Mouse (Mus musculus) ovary, postnatal 14 days (tissue): ENCODE measurements at regions not wholly inside any gene's neighbourhood (a gene's known extent, or its start where the extent isn't known, plus 50 kb on each side); places are given as distances from the start of the nearest gene placed in this dataset.
A peak's percentile ranks its signal among the peaks of the same experiment; 100 is the strongest.

Experiments used
- DNase-seq: peaks from one replicate; pipeline ENCODE4 v3.0.0; 2022; ENCODE audit warnings: low spot score

DNA sequence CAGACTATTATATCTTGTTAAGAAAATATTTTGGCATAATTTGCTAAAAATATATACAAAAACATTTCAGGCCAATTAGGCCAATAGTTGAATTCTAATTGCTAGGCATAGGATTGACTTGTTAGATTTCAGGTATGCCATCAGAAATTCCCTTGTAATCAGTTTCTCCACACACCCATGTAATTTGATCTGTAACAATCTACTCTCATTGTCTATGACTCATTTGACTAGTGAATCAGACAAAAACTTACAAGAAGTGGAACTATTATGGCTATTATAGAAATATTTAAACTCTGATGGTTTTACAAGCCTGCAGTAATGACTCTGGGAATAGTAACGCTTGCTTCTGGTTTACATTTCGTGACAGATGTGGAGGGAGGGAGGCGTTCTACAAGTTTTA, 338.9 kb upstream of the Ptbp2 start:
- DNase-seq, result no peak

- no peak for DNase-seq
Measured at GRCm38 (mm10) chr3:120083171-120083932, 299.1 kb upstream of the Ptbp2 start.

- no peak for DNase-seq
Measured at GRCm38 (mm10) chr3:120073528-120073927, 289.3 kb upstream of the Ptbp2 start.

DNA sequence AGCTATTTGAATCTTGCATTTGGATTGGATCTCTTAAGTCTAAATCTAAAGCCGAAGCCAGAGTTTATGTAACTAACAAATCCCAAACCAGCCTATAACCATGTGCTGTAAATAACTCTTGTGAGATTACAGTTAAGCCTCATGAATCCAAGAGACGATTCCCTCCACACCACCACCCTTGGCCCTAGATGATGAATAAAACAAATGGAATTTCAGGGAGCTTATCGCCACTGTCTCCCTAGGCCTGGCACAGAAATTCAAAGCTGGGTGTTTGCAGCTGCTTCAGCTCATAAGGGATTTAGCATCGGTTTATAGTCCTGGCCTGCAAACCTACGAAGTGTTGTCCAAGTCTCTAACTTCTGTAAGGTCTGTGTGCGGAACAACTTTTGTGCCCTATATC, 281.4 kb upstream of the Ptbp2 start:
- DNase-seq, result no peak

DNA sequence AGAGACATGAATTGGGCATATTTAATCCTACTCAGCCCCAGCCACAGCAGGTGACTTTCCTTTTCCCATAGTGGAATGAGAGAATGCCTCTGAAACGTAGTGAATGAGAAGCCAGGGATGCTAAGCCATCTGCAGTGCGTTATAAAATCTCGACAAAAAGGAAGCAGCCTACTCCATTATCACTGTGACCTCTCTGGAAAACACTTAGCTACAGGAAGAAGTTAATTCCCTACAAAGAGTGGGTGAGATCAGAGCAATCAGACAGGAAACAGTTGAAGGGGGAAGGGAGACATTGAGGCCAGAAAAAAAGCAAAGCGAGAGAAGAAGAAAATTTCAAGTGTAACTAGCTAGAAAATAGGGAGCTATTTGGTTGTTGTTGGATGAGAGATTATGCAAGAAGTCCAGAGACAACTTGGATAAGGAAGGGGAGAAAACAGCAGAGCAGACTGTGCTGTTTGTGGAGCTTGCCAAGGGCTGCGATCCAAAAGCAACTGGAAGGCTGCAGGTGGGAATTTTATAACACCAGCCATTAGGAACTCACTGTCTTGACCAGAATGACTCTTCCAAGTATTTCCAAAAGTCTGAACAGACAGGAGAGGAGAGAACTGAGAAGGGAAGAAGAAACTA, 280.7 kb upstream of the Ptbp2 start:
- no peak for DNase-seq

DNA sequence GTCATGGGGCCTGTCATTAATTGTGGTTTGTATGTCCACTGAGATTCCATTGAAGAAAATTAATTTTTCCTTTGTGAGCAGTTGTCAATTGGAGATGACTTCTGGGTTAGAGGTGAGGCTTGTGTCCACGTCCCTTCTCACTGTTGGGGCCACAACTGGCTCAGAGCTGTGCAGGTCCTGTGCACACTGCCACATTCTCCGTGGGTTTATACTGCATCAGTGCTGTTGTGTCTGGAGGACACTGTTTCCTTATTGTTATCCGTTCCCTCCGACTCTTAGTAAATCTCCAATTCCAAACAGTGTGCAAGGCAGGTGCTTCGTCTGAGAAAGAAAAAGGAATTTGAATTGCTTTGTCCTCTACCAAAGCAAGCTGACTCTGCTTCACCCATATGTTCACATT, 278.0 kb upstream of the Ptbp2 start:
- DNase-seq, result no peak

GRCm38 (mm10) chr3:120059959-120060358, 275.7 kb upstream of the Ptbp2 start:
- no peak for DNase-seq

DNA sequence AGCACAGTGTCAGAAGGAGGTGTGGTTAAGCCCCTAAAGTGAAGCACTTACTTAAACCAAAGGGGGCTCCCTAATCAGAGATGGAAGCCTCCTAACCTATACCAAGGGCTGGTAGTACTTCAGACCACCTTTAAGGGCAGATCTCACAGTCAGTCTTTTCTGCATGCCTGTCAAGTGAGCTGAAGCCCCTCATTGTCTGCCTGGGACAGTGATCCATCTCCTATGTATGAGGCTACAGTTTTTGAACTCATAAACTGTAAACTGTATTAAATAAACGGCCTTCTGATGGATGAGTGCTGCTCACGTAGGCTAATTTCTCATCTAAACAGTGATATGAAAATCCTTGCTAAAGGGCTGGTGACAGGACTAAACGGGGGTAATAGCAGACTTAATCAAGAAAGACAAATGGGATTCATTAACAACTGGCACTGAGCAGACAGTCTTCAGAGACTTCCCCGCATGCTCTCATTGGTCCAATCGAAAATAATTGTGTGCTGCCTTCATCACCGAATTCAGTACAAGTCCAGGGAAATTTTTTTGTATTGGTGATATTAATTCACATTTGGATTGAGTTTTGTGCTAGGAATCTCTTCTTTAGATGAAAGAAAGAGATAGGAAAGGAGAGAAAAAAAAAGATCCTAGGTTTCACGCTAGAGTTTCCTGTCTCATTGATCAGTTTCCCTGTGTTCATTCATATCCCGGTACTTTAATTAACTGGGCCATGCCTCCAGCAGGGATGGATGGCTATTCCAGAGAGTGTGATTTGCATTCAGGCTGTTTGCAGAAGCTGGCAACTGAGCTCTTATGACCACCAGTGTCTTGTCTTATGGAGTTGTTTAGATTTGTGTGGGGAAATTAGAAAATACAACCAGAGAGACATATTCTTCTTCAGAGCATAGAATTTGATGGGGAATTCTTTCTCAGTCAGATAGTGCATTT, 271.2 kb upstream of the Ptbp2 start:
- no peak for DNase-seq

- no peak for DNase-seq
Measured at GRCm38 (mm10) chr3:120047238-120047637, 263.0 kb upstream of the Ptbp2 start.

DNA sequence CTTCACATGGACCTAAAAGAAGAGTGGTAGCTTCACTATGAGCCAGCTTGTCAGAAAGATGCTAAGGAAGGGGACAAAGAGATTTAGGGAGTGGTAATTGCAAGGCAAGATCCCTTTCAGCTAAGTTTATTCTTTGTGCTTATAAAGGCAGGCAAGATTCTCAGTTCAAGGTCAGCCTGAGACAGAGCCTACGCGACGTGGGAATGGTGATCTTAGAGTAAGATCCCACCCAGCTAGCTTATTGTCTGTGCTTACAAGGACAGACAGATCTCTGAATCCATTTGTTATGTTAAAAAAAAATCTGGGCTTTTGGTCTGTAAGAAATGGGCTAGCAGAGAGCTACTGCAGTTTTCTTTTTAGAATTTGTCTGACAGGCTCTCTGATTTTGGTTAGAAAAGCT, 253.3 kb upstream of the Ptbp2 start:
- DNase-seq, result no peak

DNA sequence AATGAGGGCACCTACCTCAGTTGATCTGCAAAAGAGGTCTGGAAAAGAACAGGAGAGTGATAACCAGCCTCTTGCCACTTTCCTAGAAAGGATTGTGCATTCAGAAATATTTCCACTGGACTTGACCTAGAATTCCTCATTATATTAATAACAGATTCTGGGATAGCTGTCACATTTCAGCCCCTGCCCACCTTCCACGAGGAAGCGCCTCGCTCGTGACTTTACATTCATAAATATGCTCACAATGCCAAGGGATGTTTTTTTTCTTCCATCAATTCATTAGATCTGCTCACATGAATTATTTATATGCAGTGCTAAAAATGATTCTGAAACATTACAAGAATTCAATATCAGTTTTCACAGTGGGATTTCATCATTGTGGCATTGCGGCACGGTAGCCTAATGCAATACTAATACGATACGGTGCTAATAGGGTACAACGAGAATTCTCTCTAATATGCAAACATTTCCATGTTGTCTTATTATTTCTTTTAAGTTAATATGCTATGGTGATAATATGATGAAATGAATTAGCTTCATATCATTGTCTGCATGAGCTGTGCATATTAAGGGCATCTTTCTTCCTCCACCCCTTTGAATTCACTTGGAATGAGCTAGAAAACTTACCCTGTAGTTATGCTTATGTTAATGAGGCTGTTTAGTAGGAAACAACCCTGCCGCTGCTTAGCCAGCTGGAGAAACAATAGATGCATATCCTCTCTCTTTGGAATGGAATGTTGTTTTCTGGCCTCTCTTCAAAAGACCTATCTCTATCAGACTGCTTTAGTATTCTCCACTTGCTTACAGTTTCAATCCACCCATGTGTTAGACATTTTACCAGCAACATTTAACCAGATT, 235.8 kb upstream of the Ptbp2 start:
- DNase-seq, result no peak

DNA sequence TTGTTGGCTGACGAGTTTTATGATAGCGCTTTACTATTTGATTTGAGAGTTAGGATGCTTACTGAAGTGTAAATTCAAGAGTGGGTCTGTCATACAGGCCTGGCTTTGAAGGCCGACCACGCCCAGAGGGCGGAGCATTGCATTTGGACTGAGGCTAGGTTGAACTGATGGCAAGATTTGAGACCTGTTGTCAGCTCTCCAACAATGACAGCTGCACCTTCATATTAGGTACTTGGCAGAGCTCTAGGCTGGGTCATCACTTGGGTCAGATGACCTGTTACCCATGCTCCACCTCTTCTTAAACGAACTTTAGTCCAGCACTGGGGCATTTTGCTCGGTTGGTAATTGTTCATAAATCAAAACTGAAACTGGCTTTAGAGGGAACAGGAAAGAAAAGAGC, 231.1 kb upstream of the Ptbp2 start:
- DNase-seq, result no peak

- DNase-seq, result no peak
Measured at GRCm38 (mm10) chr3:120011861-120012260, 227.6 kb upstream of the Ptbp2 start.

DNA sequence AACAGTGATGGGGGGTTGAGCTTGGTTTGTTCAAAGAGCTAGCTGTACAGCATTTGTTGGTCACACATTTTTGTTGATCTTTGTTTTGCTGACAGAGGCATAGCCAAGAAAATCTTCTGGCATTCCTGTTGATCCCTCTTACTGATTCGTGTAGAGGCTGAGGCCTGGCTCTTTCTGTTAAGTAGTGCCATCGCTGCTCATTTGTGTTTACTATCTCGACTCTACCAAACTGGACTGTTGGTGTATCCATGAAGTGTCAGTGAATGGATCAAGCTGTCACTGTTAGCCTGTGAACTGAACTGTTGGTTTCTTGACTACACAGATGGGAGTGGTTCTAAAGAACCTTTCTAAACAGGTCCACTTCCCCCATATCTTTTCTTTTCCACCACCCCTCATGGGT, 223.8 kb upstream of the Ptbp2 start:
- no peak for DNase-seq

- no peak for DNase-seq
Measured at GRCm38 (mm10) chr3:120004588-120004987, 220.3 kb upstream of the Ptbp2 start.

- DNase-seq, result no peak
Measured at GRCm38 (mm10) chr3:120000281-120000680, 216.0 kb upstream of the Ptbp2 start.

- DNase-seq, result no peak
Measured at GRCm38 (mm10) chr3:119996258-119996988, 212.2 kb upstream of the Ptbp2 start.

DNA sequence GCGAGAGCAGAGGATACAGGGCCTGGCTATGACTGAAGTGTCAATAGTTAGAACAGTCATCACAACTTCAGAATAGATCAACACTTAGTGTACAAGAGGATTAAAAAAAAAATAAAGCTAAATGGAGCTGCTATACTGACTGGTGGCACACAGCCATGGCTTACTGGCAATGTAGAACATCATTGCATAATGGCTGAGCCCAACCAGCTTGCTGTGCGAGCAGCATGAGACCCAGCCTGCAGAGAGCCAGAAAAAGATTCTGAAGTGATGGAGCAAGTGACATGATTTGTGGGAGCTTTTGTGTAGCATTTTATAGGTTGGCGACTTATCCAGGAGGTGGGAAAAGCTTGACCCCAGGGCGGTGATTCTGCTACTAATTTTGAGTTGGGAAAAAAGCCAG, 211.5 kb upstream of the Ptbp2 start:
- DNase-seq, result peak; percentile 6

- no peak for DNase-seq
Measured at GRCm38 (mm10) chr3:119987245-119987852, 203.1 kb upstream of the Ptbp2 start.

DNA sequence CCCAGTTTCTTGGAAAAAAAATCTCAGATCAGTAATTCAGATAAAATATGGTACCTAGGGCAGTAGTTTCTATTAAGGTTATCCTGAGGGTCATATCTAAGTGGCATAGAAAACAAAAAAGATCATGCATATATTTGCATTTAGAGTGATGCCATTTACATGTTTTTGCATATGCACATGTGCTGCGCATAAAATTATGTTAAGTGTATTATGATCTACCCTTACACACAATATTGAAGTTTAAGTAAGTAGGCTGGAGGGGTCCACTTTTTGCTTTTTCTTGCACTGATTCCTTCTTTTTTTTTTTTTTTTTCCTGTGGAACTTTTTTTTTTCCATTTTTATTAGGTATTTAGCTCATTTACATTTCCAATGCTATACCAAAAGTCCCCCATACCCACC, 193.1 kb upstream of the Ptbp2 start:
- DNase-seq, result no peak

GRCm38 (mm10) chr3:119976363-119976762, 192.1 kb upstream of the Ptbp2 start:
- no peak for DNase-seq
